In the genomic region with DNA sequence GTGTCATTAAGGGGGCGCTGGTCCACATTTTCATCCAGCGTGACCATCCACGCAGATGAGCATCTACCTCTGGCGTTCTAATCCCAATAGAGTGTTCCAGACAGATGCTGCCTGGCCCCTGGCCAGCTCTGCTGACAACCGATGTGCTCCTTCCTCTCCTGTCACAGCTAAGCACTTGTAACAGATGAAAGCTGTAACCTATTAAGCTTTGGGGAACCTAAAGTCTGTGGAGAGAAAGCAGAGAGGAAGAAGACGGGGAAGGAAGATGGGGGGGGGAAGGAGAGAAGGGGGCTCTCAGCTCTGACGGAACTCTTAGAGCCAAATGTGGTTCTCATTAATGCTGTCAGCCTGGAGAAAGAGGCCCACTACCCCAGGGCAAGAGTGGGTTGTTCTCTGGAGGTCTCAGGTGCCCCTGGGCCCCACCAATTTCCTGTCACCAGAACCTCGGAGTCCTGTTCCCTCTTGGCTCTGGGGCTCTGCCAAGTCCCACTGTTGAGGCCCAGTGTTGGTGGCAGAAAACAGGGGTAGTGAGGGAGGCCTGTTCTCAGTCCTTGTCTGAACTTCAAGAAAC, we compare ENCODE assay signal across 9 mouse cellular contexts. TPM values are rescaled to one million over a fixed set of nuclear protein-coding genes. Genes with fewer than 3 reads are reported as not detected.
DNase-seq lines count a peak whose midpoint lies in the region; ATAC-seq and TF ChIP-seq lines count a peak whose summit lies in the region.
"Had no signal": no experiment of that assay in that cellular context is flagged by ENCODE, and none has a peak within 500 bp of the region (broad histone marks: within the 10 kb centered on the region; RNA-seq: fewer than 3 reads in every experiment).

No protein-coding gene starts in this region.

- TF ChIP-seq CTCF in kidney, postnatal 0 days (IDR thresholded peaks at IDR 0.05; ENCODE audit: low read depth), result no peak
- TF ChIP-seq CTCF in MEL (IDR thresholded peaks at IDR 0.05 in 2 of 3, conservative IDR thresholded peaks at IDR 0.05 in 1 of 3; ENCODE audit: control insufficient read depth in 1 of 3, insufficient read depth in 1 of 3, low read depth in 2 of 3, low read length in 3 of 3, poor library complexity in 1 of 3, severe bottlenecking in 1 of 3), result peak in 1 of 3 experiments; percentile 28; a peak in 2 of 6 replicates
- TF ChIP-seq CTCF in bone marrow, adult 2 months (IDR thresholded peaks at IDR 0.05; ENCODE audit: control insufficient read depth, insufficient read depth, low read length), result no peak

- no peak overlapping the region for H3K4me2 ChIP-seq in kidney, postnatal 0 days (ENCODE audit: low read length)

- no peaks in the 10 kb centered on the region for H3K36me3 ChIP-seq in kidney, postnatal 0 days (ENCODE audit: insufficient read depth, low read length)
- H3K36me3 ChIP-seq in MEL (ENCODE audit: control insufficient read depth in 1 of 2, insufficient read depth in 2 of 2, low read length in 2 of 2), result peaks cover 0 to 5% of the 10 kb centered on the region in 2 experiments; a peak in 2 of 4 replicates

- no peak overlapping the region for H3K27ac ChIP-seq in kidney, postnatal 0 days
- no peak overlapping the region for H3K27ac ChIP-seq in MEL (ENCODE audit: control insufficient read depth, low read depth, low read length)
- peak overlapping the region; percentile 50; the same call in 1 of the 2 replicates for H3K27ac ChIP-seq in bone marrow, adult 2 months (ENCODE audit: control insufficient read depth, insufficient read depth, low read depth, low read length, poor library complexity)

- no peak for TF ChIP-seq RAD21 in MEL (IDR thresholded peaks at IDR 0.05; ENCODE audit: low read depth, low read length)

- H3K79me2 ChIP-seq in MEL (ENCODE audit: control insufficient read depth, insufficient read depth, low read length, poor library complexity), result no peaks in the 10 kb centered on the region

- peaks cover 13% of the 10 kb centered on the region; the same call in 1 of the 2 replicates for H3K4me1 ChIP-seq in kidney, postnatal 0 days (replicated peaks; ENCODE audit: insufficient read depth, low read length)
- H3K4me1 ChIP-seq in MEL (ENCODE audit: control insufficient read depth in 1 of 2, insufficient read depth in 2 of 2, low read length in 2 of 2), result peaks cover 0 to 8% of the 10 kb centered on the region in 2 experiments; a peak in 2 of 4 replicates
- H3K4me1 ChIP-seq in bone marrow, adult 2 months (ENCODE audit: control insufficient read depth, insufficient read depth, low read length), result peaks cover 1% of the 10 kb centered on the region; the same call in 1 of the 2 replicates

- no peaks in the 10 kb centered on the region for H3K9me3 ChIP-seq in kidney, postnatal 0 days (replicated peaks; ENCODE audit: low read length)
- no peaks in the 10 kb centered on the region for H3K9me3 ChIP-seq in MEL (replicated peaks; ENCODE audit: insufficient read depth, low read length)

- DNase-seq in kidney, postnatal 0 days (ENCODE audit: low spot score), result peak; percentile 36
- no peak for DNase-seq in kidney, adult 18-20 months
- peak; percentile 59 for DNase-seq in MEL (ENCODE audit: low read depth, low spot score)
- DNase-seq in hindlimb bud, embryonic 11.5 days (ENCODE audit: extremely low spot score, low read depth, low spot score), result peak; percentile 54
- DNase-seq in ovary, adult 18-20 months (ENCODE audit: low spot score), result no peak
- no peak for DNase-seq in right cerebral cortex, adult 2 months (ENCODE audit: low spot score in 2 of 2)
- DNase-seq: heart, postnatal 36 days had no signal

- no peak overlapping the region for H3K9ac ChIP-seq in kidney, postnatal 0 days (ENCODE audit: low read depth, low read length)
- 0 out of 2 replicates have a peak overlapping the region, but pooled peaks have one; percentile 1 for H3K9ac ChIP-seq in MEL (ENCODE audit: control insufficient read depth, low read depth, low read length, poor library complexity, severe bottlenecking)

- no peaks in the 10 kb centered on the region for H3K27me3 ChIP-seq in kidney, postnatal 0 days (ENCODE audit: insufficient read depth, low read length)
- no peaks in the 10 kb centered on the region for H3K27me3 ChIP-seq in MEL (ENCODE audit: control insufficient read depth in 1 of 2, insufficient read depth in 2 of 2, low read length in 2 of 2)

- 35% methylated on average over 8 of the region's 8 CpGs for WGBS in kidney, postnatal 0 days
- WGBS in bone marrow, adult 2 months, result 13% methylated on average over 8 of the region's 8 CpGs

- TF ChIP-seq POLR2A in MEL (IDR thresholded peaks at IDR 0.05; ENCODE audit: control insufficient read depth in 1 of 2, insufficient read depth in 1 of 2, low read depth in 1 of 2, low read length in 2 of 2, poor library complexity in 1 of 2), result no peak
- TF ChIP-seq POLR2A in bone marrow, adult 2 months (IDR thresholded peaks at IDR 0.05; ENCODE audit: borderline replicate concordance, control insufficient read depth, low read depth, low read length), result no peak

- no peak for TF ChIP-seq EP300 in MEL (IDR thresholded peaks at IDR 0.05; ENCODE audit: low read depth in 1 of 2, low read length in 2 of 2)

- ATAC-seq in kidney, postnatal 0 days (replicated peaks; ENCODE audit: low FRiP score, low read depth), result no peak

- no peak overlapping the region for H3K4me3 ChIP-seq in kidney, postnatal 0 days (replicated peaks; ENCODE audit: low read depth, low read length)
- 0 out of 4 replicates have a peak overlapping the region, but pooled peaks of 1 of the 2 experiments have one; percentile 8 for H3K4me3 ChIP-seq in MEL (ENCODE audit: control insufficient read depth in 1 of 2, insufficient read depth in 1 of 2, low read depth in 2 of 2, low read length in 2 of 2)
- no peak overlapping the region for H3K4me3 ChIP-seq in bone marrow, adult 2 months (replicated peaks; ENCODE audit: control insufficient read depth, low read depth, low read length)

TF ChIP-seq in MEL, 35 proteins besides CTCF, POLR2A, EP300 and RAD21:
- no peak for TF ChIP-seq GATA1 (IDR thresholded peaks at IDR 0.05; ENCODE audit: low read depth, low read length)
- no peak for TF ChIP-seq ZMIZ1 (IDR thresholded peaks at IDR 0.05; ENCODE audit: low read depth, low read length)
- no peak for TF ChIP-seq CHD1 (IDR thresholded peaks at IDR 0.05; ENCODE audit: low read depth, low read length)
- no peak for TF ChIP-seq KAT2A (conservative IDR thresholded peaks at IDR 0.05; ENCODE audit: low read depth, low read length)
- no peak for TF ChIP-seq MAX (IDR thresholded peaks at IDR 0.05; ENCODE audit: low read length)
- TF ChIP-seq E2F4 (IDR thresholded peaks at IDR 0.05; ENCODE audit: borderline replicate concordance, low read depth, low read length), result no peak
- no peak for TF ChIP-seq GABPA (IDR thresholded peaks at IDR 0.05; ENCODE audit: low read depth, low read length)
- peak; percentile 17; the same call in 1 of the 2 replicates for TF ChIP-seq SMC3 (IDR thresholded peaks at IDR 0.05; ENCODE audit: low read depth, low read length)
- no peak for TF ChIP-seq MXI1 (IDR thresholded peaks at IDR 0.05; ENCODE audit: low read depth, low read length)

RNA-seq across cellular contexts. Expression of a gene that starts 34.7 kb away (rescaled TPM):
- not detected in 2 replicates for polyA plus RNA-seq in kidney, postnatal 0 days (2015; fragmentation: Nextera tagmentation; extraction: Ambion mirVana)
- total RNA-seq in MEL (2012; rRNA removed), result not detected in 2 replicates
- polyA plus RNA-seq in MEL (2012; ENCODE audit: insufficient read depth in 1 of 2, insufficient read length in 2 of 2, low read depth in 1 of 2, low replicate concordance in 2 of 2, missing spikeins in 1 of 2), result not detected
- not detected in 2 replicates for polyA plus RNA-seq in bone marrow, adult 2 months (2011; ENCODE audit: insufficient read depth, insufficient read length, low replicate concordance, missing spikeins)
- total RNA-seq: heart, postnatal 36 days had no signal
- polyA plus RNA-seq: small intestine, adult 2 months had no signal

Comparison
In these comparisons a context has a peak if more than half of its experiments do, and no peak if none do; other contexts are left out.
1. DNase-seq: peak in kidney, postnatal 0 days (single experiment), MEL (single experiment) and hindlimb bud, embryonic 11.5 days (single experiment); none in kidney, adult 18-20 months (single experiment), ovary, adult 18-20 months (single experiment) and right cerebral cortex, adult 2 months (0 of 2).